Mouse (Mus musculus): ENCODE results near the gene Bcl9l. TPM values are rescaled to one million over a fixed set of nuclear protein-coding genes. Genes with fewer than 3 reads are reported as not detected.
"Not testable (repeated sequence)": the region's sequence is repeated elsewhere in the genome, so short reads cannot be mapped to it uniquely, and the experiment has no call there.

Gene Bcl9l
- 7.4 and 7.7 TPM in 2 replicates for polyA plus RNA-seq (2016; fragmentation: Nextera tagmentation; extraction: Ambion mirVana)

- WGBS = under 1% methylated on average over 31 of the region's 31 CpGs
- Histone ChIP-seq H3K4me3 (peak within 1 kb of the TSS; percentile 93), H3K27me3 (replicated peaks; ENCODE audit: low read depth, poor library complexity, severe bottlenecking) (no peaks in the 10 kb centered on the region), H3K27ac (replicated peaks) (peak within 1 kb of the TSS; percentile 96), H3K9me3 (no peaks in the 10 kb centered on the region), H3K36me3 (replicated peaks) (0 out of 2 replicates have a peak, but pooled peaks cover 7% of the 10 kb centered on the region), H3K4me1 (peaks cover 83% of the 10 kb centered on the region)
- peak; percentile 98 for DNase-seq (ENCODE audit: low spot score)
Observed at GRCm38 (mm10) chr9:44482552-44482951, at the start of gene Bcl9l. Gene Bcl9l (plus strand): TSS chr9:44482825.

- Histone ChIP-seq H3K36me3 (replicated peaks) (no peaks in the 10 kb centered on the region), H3K27ac (replicated peaks) (0 out of 2 replicates have a peak overlapping the region, but pooled peaks have one; percentile 26), H3K4me3 (no peak overlapping the region), H3K9me3 (no peaks in the 10 kb centered on the region), H3K27me3 (replicated peaks; ENCODE audit: low read depth, poor library complexity, severe bottlenecking) (no peaks in the 10 kb centered on the region), H3K4me1 (peaks cover 11% of the 10 kb centered on the region)
- no peak for DNase-seq (ENCODE audit: low spot score)
- WGBS = 79% methylated on average over 6 of the region's 6 CpGs
Observed at GRCm38 (mm10) chr9:44435747-44436146, 46.9 kb upstream of the Bcl9l start.

DNA sequence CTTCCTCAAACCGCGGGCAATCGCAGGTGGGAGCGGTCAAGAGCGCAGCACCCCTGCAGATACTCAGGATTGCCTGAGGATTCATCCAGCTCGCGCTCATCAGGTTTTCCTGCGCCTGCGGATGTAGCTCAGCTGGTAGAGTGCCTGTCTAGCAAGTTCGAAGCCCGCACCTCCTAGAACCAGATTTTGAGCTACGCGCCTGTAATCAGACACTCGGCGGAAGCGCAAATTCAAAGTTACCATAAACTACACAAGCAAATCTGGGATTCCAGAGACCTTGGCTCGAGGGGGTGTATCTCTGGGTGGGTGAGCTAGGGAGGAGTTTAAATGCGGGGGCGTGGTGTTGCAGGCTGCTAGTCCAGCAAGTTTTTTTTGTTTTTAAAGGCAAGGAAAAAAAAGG lies 41.7 kb upstream of the Bcl9l start, which contains the start of gene Foxr1:
Foxr1 (minus strand) TSS at position 176 of the 400 bp plus-strand sequence.
- H3K36me3 ChIP-seq (replicated peaks) = no peaks in the 10 kb centered on the region
- H3K27ac ChIP-seq (replicated peaks) = no peak within 1 kb of the TSS
- peaks cover under 1% of the 10 kb centered on the region; the same call in 1 of the 2 replicates for H3K4me1 ChIP-seq
- H3K9me3 ChIP-seq = no peaks in the 10 kb centered on the region
- 77% methylated on average over 19 of the region's 19 CpGs for WGBS
- no peak within 1 kb of the TSS for H3K4me3 ChIP-seq
- H3K27me3 ChIP-seq (replicated peaks; ENCODE audit: low read depth, poor library complexity, severe bottlenecking) = no peaks in the 10 kb centered on the region
- DNase-seq (ENCODE audit: low spot score) = no peak

DNA sequence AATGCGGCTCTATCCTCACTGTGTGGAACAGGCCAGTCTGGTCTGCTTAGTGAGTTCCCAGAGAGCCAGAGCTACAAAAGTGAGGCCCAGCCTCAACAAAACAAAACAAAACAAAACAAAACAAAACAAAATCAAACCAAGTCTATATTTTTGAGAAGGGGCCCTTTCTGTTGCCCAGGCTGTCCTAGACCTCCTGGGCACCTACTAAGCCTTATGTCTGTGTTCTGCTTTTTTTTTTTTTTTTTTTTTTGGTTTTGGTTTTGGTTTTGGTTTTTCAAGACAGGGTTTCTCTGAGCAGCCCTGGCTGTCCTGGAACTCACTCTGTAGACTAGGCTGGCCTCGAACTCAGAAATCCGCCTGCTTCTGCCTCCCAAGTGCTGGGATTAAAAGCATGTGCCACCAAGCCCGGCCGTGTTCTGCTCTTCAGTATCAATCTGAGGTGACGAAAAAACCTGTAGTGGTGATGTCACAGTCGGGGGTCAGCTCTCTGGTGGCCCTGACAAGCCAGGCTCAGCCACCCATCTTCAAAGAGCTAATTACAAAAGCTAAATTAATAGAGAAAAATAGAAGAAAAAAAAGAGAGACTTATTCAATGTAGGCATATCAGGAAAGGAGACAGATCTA lies 38.1 kb upstream of the Bcl9l start:
- not testable (repeated sequence) for H3K4me1 ChIP-seq; H3K36me3 ChIP-seq (replicated peaks); H3K27ac ChIP-seq (replicated peaks); H3K27me3 ChIP-seq (replicated peaks; ENCODE audit: low read depth, poor library complexity, severe bottlenecking); H3K9me3 ChIP-seq; H3K4me3 ChIP-seq; DNase-seq (ENCODE audit: low spot score)
- 86% methylated on average over 7 of the region's 7 CpGs for WGBS

- Histone ChIP-seq H3K36me3 (replicated peaks) (no peaks in the 10 kb centered on the region), H3K4me1 (peaks cover 19% of the 10 kb centered on the region), H3K27me3 (replicated peaks; ENCODE audit: low read depth, poor library complexity, severe bottlenecking) (peaks cover 28% of the 10 kb centered on the region), H3K27ac (replicated peaks) (no peak overlapping the region), H3K9me3 (no peaks in the 10 kb centered on the region), H3K4me3 (no peak overlapping the region)
- no peak for DNase-seq (ENCODE audit: low spot score)
Observed at GRCm38 (mm10) chr9:44450387-44450786, 32.2 kb upstream of the Bcl9l start.

- DNase-seq (ENCODE audit: low spot score) = peak; percentile 86
- peaks cover 47% of the 10 kb centered on the region for H3K27me3 ChIP-seq (replicated peaks; ENCODE audit: low read depth, poor library complexity, severe bottlenecking)
- no peaks in the 10 kb centered on the region for H3K9me3 ChIP-seq
- H3K36me3 ChIP-seq (replicated peaks) = no peaks in the 10 kb centered on the region
- peak overlapping the region; percentile 32 for H3K27ac ChIP-seq (replicated peaks)
- H3K4me1 ChIP-seq = peaks cover 38% of the 10 kb centered on the region
- 4% methylated on average over 14 of the region's 14 CpGs for WGBS
- H3K4me3 ChIP-seq = no peak overlapping the region
Observed at GRCm38 (mm10) chr9:44454132-44454890, 28.3 kb upstream of the Bcl9l start.

- 9% methylated on average over 4 of the region's 4 CpGs for WGBS
- Histone ChIP-seq H3K27me3 (replicated peaks; ENCODE audit: low read depth, poor library complexity, severe bottlenecking) (peaks cover 47% of the 10 kb centered on the region), H3K27ac (replicated peaks) (peak within 1 kb of the TSS; percentile 32), H3K36me3 (replicated peaks) (no peaks in the 10 kb centered on the region), H3K4me3 (no peak within 1 kb of the TSS), H3K9me3 (no peaks in the 10 kb centered on the region), H3K4me1 (peaks cover 38% of the 10 kb centered on the region)
- DNase-seq (ENCODE audit: low spot score) = no peak
Observed at GRCm38 (mm10) chr9:44454891-44455220, 27.8 kb upstream of the Bcl9l start, which contains the start of gene Upk2. Gene Upk2 (minus strand): TSS chr9:44454976.

- Histone ChIP-seq H3K4me1 (peaks cover 38% of the 10 kb centered on the region), H3K27ac (replicated peaks) (peak overlapping the region; percentile 70), H3K36me3 (replicated peaks) (no peaks in the 10 kb centered on the region), H3K27me3 (replicated peaks; ENCODE audit: low read depth, poor library complexity, severe bottlenecking) (peaks cover 46% of the 10 kb centered on the region), H3K9me3 (no peaks in the 10 kb centered on the region), H3K4me3 (peak overlapping the region; percentile 17; the same call in 1 of the 2 replicates)
- DNase-seq (ENCODE audit: low spot score) = peak; percentile 84
- 4% methylated on average over 11 of the region's 11 CpGs for WGBS
Observed at GRCm38 (mm10) chr9:44457035-44457742, 25.4 kb upstream of the Bcl9l start.

- Histone ChIP-seq H3K27me3 (replicated peaks; ENCODE audit: low read depth, poor library complexity, severe bottlenecking) (peaks cover 9% of the 10 kb centered on the region; the same call in 1 of the 2 replicates), H3K9me3 (no peaks in the 10 kb centered on the region), H3K4me1 (peaks cover 13% of the 10 kb centered on the region), H3K4me3 (no peak overlapping the region), H3K36me3 (replicated peaks) (no peaks in the 10 kb centered on the region), H3K27ac (replicated peaks) (no peak overlapping the region)
- DNase-seq (ENCODE audit: low spot score) = no peak
- WGBS = 82% methylated on average over 5 of the region's 5 CpGs
Observed at GRCm38 (mm10) chr9:44461950-44462349, 20.7 kb upstream of the Bcl9l start.

GRCm38 (mm10) chr9:44468224-44468623 lies 14.4 kb upstream of the Bcl9l start:
- H3K27ac ChIP-seq (replicated peaks) = no peak overlapping the region

GRCm38 (mm10) chr9:44468800-44469199 lies 13.8 kb upstream of the Bcl9l start:
- 67% methylated on average over 2 of the region's 2 CpGs for WGBS
- no peaks in the 10 kb centered on the region for H3K9me3 ChIP-seq
- H3K4me3 ChIP-seq = no peak overlapping the region
- H3K36me3 ChIP-seq (replicated peaks) = no peaks in the 10 kb centered on the region
- H3K4me1 ChIP-seq = 0 out of 2 replicates have a peak, but pooled peaks cover 10% of the 10 kb centered on the region
- H3K27me3 ChIP-seq (replicated peaks; ENCODE audit: low read depth, poor library complexity, severe bottlenecking) = 0 out of 2 replicates have a peak, but pooled peaks cover 4% of the 10 kb centered on the region
- H3K27ac ChIP-seq (replicated peaks) = no peak overlapping the region
- DNase-seq (ENCODE audit: low spot score) = no peak

More at GRCm38 (mm10) chr9:44468224-44468623, 14.4 kb upstream of the Bcl9l start:
- Histone ChIP-seq H3K4me3 (no peak overlapping the region), H3K27me3 (replicated peaks; ENCODE audit: low read depth, poor library complexity, severe bottlenecking) (0 out of 2 replicates have a peak, but pooled peaks cover 4% of the 10 kb centered on the region), H3K36me3 (replicated peaks) (no peaks in the 10 kb centered on the region), H3K9me3 (no peaks in the 10 kb centered on the region), H3K4me1 (0 out of 2 replicates have a peak, but pooled peaks cover 10% of the 10 kb centered on the region)
- DNase-seq (ENCODE audit: low spot score) = no peak
- 54% methylated on average over 7 of the region's 7 CpGs for WGBS

DNA sequence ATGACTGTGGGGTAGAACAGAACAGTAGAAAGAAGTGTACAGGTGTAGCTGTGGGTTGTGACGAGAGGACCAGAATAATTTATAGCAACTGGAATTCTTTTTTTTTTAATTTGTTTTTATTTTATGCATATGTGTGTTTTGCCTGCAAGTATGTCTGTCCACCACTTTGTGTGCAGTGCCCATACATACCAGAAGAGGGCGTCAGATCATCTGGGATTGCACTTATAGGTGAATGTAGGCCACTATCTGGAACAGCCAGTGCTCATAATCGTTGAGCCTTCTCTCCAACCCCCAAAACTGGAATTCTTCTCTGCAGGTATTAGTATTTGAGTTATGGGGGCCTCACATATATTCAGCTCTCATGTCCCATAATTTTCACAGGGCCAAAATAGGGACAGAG lies 9.4 kb upstream of the Bcl9l start:
- no peaks in the 10 kb centered on the region for H3K9me3 ChIP-seq
- H3K4me3 ChIP-seq = no peak overlapping the region
- no peak for DNase-seq (ENCODE audit: low spot score)
- H3K27me3 ChIP-seq (replicated peaks; ENCODE audit: low read depth, poor library complexity, severe bottlenecking) = peaks cover 11% of the 10 kb centered on the region
- H3K36me3 ChIP-seq (replicated peaks) = no peaks in the 10 kb centered on the region
- H3K27ac ChIP-seq (replicated peaks) = no peak overlapping the region
- peaks cover 18% of the 10 kb centered on the region for H3K4me1 ChIP-seq
- WGBS = 68% methylated on average over 3 of the region's 3 CpGs
